Mouse (Mus musculus): Measurements from ENCODE around the gene Cpt1c.

- TF ChIP-seq CTCF (IDR thresholded peaks at IDR 0.05; ENCODE audit: borderline replicate concordance, extremely low read depth, insufficient read depth, insufficient read length), result no peak
- TF ChIP-seq POLR2A (IDR thresholded peaks at IDR 0.05; ENCODE audit: borderline replicate concordance, extremely low read depth, insufficient read depth, insufficient read length, poor library complexity, severe bottlenecking), result no peak
These were observed 3.6 kb upstream of the Cpt1c start for GRCm38 (mm10) chr7:44978300-44978699.
